Mouse (Mus musculus): ENCODE measurements around the gene Ppfia2. TPM values are rescaled to one million over a fixed set of nuclear protein-coding genes. Genes with fewer than 3 reads are reported as not detected.

Ppfia2 gene
- total RNA-seq, 2 experiments from 2014 or later = 0.35 to 1.1 TPM

GRCm38 (mm10) chr10:106670170-106670569 is 200.0 kb downstream of the Ppfia2 start:
- DNase-seq = no peak

- DNase-seq = no peak
Measured at GRCm38 (mm10) chr10:106681395-106681794, 211.3 kb downstream of the Ppfia2 start.

- DNase-seq = no peak
Measured at GRCm38 (mm10) chr10:106685519-106685918, 215.4 kb downstream of the Ppfia2 start.

GRCm38 (mm10) chr10:106719936-106720335 is 249.8 kb downstream of the Ppfia2 start:
- DNase-seq = no peak

GRCm38 (mm10) chr10:106732265-106732664 is 262.1 kb downstream of the Ppfia2 start:
- no peak for DNase-seq

- DNase-seq = no peak
Measured at GRCm38 (mm10) chr10:106736230-106737063, 266.3 kb downstream of the Ppfia2 start.

GRCm38 (mm10) chr10:106738190-106738589 is 268.1 kb downstream of the Ppfia2 start:
- no peak for DNase-seq

- no peak for DNase-seq
Measured at GRCm38 (mm10) chr10:106744966-106745365, 274.8 kb downstream of the Ppfia2 start.

GRCm38 (mm10) chr10:106761061-106761460 is 290.9 kb downstream of the Ppfia2 start:
- no peak for DNase-seq

- DNase-seq = no peak
Measured at GRCm38 (mm10) chr10:106763785-106764184, 293.6 kb downstream of the Ppfia2 start.

GRCm38 (mm10) chr10:106775571-106775970 is 305.4 kb downstream of the Ppfia2 start:
- no peak for DNase-seq

GRCm38 (mm10) chr10:106815447-106815846 is 345.3 kb downstream of the Ppfia2 start:
- DNase-seq = no peak

- DNase-seq = no peak
Measured at GRCm38 (mm10) chr10:106818381-106818780, 348.2 kb downstream of the Ppfia2 start.

GRCm38 (mm10) chr10:106824215-106824614 is 354.1 kb downstream of the Ppfia2 start:
- DNase-seq = no peak

GRCm38 (mm10) chr10:106838476-106838875 is 368.3 kb downstream of the Ppfia2 start:
- no peak for DNase-seq

GRCm38 (mm10) chr10:106858106-106858505 is 388.0 kb downstream of the Ppfia2 start:
- no peak for DNase-seq

GRCm38 (mm10) chr10:106870233-106870632 is 400.1 kb downstream of the Ppfia2 start:
- no peak for DNase-seq

GRCm38 (mm10) chr10:106871847-106872246 is 401.7 kb downstream of the Ppfia2 start:
- no peak for DNase-seq

GRCm38 (mm10) chr10:106872714-106873113 is 402.6 kb downstream of the Ppfia2 start:
- DNase-seq = no peak

- no peak for DNase-seq
Measured at GRCm38 (mm10) chr10:106881330-106881729, 411.2 kb downstream of the Ppfia2 start.

GRCm38 (mm10) chr10:106896351-106896750 is 426.2 kb downstream of the Ppfia2 start:
- DNase-seq = no peak

GRCm38 (mm10) chr10:106910108-106910507 is 440.0 kb downstream of the Ppfia2 start:
- no peak for DNase-seq

- DNase-seq = no peak
Measured at GRCm38 (mm10) chr10:106913032-106913431, 442.9 kb downstream of the Ppfia2 start.

- DNase-seq = no peak
Measured at GRCm38 (mm10) chr10:106914275-106914674, 444.1 kb downstream of the Ppfia2 start.
